Mouse (Mus musculus): ENCODE results near the gene Ptpn7. TPM values are rescaled to one million over a fixed set of nuclear protein-coding genes. Genes with fewer than 3 reads are reported as not detected.

Ptpn7 gene
- total and polyA plus RNA-seq, 2 experiments from 2014 or later, result 0.30 to 3.9 TPM

DNA sequence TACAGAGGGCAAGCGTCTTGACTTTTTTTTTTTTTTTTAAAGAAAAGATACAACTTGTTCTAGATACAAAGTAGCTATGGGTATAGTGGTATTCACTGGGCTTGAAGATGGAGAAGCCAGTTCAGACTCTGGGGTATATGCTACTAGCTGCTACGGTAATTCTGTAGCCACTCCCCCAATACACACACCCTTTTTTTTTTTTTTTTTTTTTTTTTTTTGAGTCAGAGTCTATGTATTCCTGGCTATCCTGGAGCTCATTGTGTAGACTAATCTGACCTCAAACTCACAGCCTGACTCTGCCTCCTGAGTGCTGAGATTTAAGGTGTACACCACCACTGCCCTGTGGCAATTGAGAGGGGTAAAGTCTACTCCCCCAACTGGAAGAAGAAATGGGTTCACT is 10.0 kb downstream of the Ptpn7 start:
- peaks cover 4% of the 10 kb centered on the region; the same call in 1 of the 2 replicates for H3K4me1 ChIP-seq (ENCODE audit: control insufficient read depth, insufficient read depth)
- no peak overlapping the region for H3K4me3 ChIP-seq (ENCODE audit: low read depth, low read length)
- no peaks in the 10 kb centered on the region for H3K36me3 ChIP-seq (replicated peaks; ENCODE audit: control insufficient read depth, insufficient read depth, low read length)
- DNase-seq (ENCODE audit: low spot score), result no peak
- H3K4me2 ChIP-seq (ENCODE audit: low read depth, low read length), result no peak overlapping the region
- no peak overlapping the region for H3K27ac ChIP-seq (ENCODE audit: low read depth)
- no peak for ATAC-seq (ENCODE audit: insufficient read depth, low read depth)
- WGBS, result 73% methylated on average over 2 of the region's 2 CpGs
- H3K9me3 ChIP-seq (replicated peaks; ENCODE audit: control insufficient read depth, low read length), result no peaks in the 10 kb centered on the region
- no peak overlapping the region for H3K9ac ChIP-seq (replicated peaks; ENCODE audit: low read depth, low read length)
- peaks cover 40% of the 10 kb centered on the region for H3K27me3 ChIP-seq (ENCODE audit: control insufficient read depth, insufficient read depth, low read length)
- TF ChIP-seq CTCF (IDR thresholded peaks at IDR 0.05; ENCODE audit: low read depth) (no peak), EP300 (IDR thresholded peaks at IDR 0.05; ENCODE audit: low read depth) (no peak)

DNA sequence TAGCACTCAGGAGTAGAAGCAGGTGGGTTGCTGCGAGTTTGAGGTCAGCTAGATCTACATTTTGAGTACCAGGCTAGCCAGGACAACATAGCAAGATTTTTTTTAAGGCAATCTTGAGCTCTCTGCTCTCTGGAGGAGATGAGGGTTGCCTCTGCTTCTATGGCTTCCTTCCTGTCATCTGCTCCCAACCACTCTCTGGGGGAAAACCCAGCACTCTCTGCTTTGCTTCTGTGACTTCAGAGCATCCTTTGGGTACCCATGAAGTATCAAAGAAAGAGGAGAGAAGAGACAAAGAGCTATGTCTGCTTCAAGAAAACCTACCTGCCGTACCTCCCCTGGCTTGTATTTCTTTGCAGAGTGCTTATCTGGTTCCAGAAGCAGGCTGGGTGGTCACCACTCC is 11.4 kb downstream of the Ptpn7 start:
- Histone ChIP-seq H3K36me3 (replicated peaks; ENCODE audit: control insufficient read depth, insufficient read depth, low read length) (no peaks in the 10 kb centered on the region), H3K9me3 (replicated peaks; ENCODE audit: control insufficient read depth, low read length) (no peaks in the 10 kb centered on the region), H3K27me3 (ENCODE audit: control insufficient read depth, insufficient read depth, low read length) (peaks cover 40% of the 10 kb centered on the region), H3K4me2 (ENCODE audit: low read depth, low read length) (no peak overlapping the region), H3K4me1 (ENCODE audit: control insufficient read depth, insufficient read depth) (peaks cover 13% of the 10 kb centered on the region; the same call in 1 of the 2 replicates), H3K27ac (ENCODE audit: low read depth) (no peak overlapping the region), H3K9ac (replicated peaks; ENCODE audit: low read depth, low read length) (no peak overlapping the region), H3K4me3 (ENCODE audit: low read depth, low read length) (no peak overlapping the region)
- TF ChIP-seq CTCF (IDR thresholded peaks at IDR 0.05; ENCODE audit: low read depth), result no peak
- no peak for TF ChIP-seq EP300 (IDR thresholded peaks at IDR 0.05; ENCODE audit: low read depth)
- DNase-seq (ENCODE audit: low spot score) (no peak), ATAC-seq (ENCODE audit: insufficient read depth, low read depth) (no peak)
- WGBS, result 82% methylated on average over 2 of the region's 2 CpGs

GRCm38 (mm10) chr1:135146077-135146945 is 13.8 kb downstream of the Ptpn7 start, which contains the start of gene Arl8a:
TSS of gene Arl8a (plus strand) at chr1:135146824.
- H3K27ac ChIP-seq (ENCODE audit: low read depth), result peak within 1 kb of the TSS; percentile 91
- H3K36me3 ChIP-seq (replicated peaks; ENCODE audit: control insufficient read depth, insufficient read depth, low read length), result peaks cover 4% of the 10 kb centered on the region
- no peaks in the 10 kb centered on the region for H3K9me3 ChIP-seq (replicated peaks; ENCODE audit: control insufficient read depth, low read length)
- DNase-seq (ENCODE audit: low spot score) (peak; percentile 67), ATAC-seq (ENCODE audit: insufficient read depth, low read depth) (peak; percentile 83)
- TF ChIP-seq EP300 (IDR thresholded peaks at IDR 0.05; ENCODE audit: low read depth) (no peak), CTCF (IDR thresholded peaks at IDR 0.05; ENCODE audit: low read depth) (no peak)
- peak within 1 kb of the TSS; percentile 81 for H3K4me3 ChIP-seq (ENCODE audit: low read depth, low read length)
- H3K27me3 ChIP-seq (ENCODE audit: control insufficient read depth, insufficient read depth, low read length), result peaks cover 40% of the 10 kb centered on the region
- H3K4me1 ChIP-seq (ENCODE audit: control insufficient read depth, insufficient read depth), result peaks cover 13% of the 10 kb centered on the region; the same call in 1 of the 2 replicates
- H3K9ac ChIP-seq (replicated peaks; ENCODE audit: low read depth, low read length), result peak within 1 kb of the TSS; percentile 89
- H3K4me2 ChIP-seq (ENCODE audit: low read depth, low read length), result peak within 1 kb of the TSS; percentile 91
- WGBS, result 1% methylated on average over 77 of the region's 78 CpGs

DNA sequence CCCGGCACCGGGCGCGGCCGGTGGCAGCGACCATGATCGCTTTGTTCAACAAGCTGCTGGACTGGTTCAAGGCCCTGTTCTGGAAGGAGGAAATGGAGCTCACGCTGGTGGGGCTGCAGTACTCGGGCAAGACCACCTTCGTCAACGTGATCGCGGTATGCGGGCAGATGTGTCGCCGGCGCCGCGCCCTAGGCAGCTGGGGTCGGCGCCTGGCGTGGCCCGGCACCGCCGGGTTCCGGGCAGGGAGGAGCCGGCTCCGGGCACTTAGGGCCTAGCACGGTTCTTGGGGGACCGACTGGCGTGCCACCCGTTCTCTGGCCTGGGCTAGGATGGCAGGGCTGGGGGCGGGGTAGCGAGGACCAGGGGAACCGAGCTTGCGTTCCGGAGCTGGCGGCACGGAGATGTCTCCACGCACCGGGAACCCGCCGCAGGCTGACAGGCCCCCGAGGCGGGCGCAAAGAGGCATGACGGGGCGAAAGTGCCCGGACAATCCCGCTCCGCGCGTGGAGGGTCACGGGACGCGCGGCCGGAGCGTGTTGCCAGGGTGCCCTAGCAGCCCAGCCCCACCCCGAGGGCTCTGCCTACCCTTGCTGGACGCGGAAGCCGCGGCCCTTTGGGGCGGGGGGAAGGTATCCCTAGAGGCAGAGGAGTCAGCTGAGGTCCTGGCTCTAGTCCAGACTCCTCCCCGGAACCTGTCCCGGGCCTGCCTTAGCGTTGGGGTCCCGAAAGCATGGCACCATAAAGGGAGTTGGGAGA is 14.6 kb downstream of the Ptpn7 start:
- H3K4me2 ChIP-seq (ENCODE audit: low read depth, low read length), result peak overlapping the region; percentile 91
- DNase-seq (ENCODE audit: low spot score), result peak; percentile 64
- WGBS, result under 1% methylated on average over 69 of the region's 69 CpGs
- ATAC-seq (ENCODE audit: insufficient read depth, low read depth), result peak; percentile 74
- peak overlapping the region; percentile 89 for H3K9ac ChIP-seq (replicated peaks; ENCODE audit: low read depth, low read length)
- peak overlapping the region; percentile 81 for H3K4me3 ChIP-seq (ENCODE audit: low read depth, low read length)
- no peak for TF ChIP-seq EP300 (IDR thresholded peaks at IDR 0.05; ENCODE audit: low read depth)
- no peak for TF ChIP-seq CTCF (IDR thresholded peaks at IDR 0.05; ENCODE audit: low read depth)
- H3K36me3 ChIP-seq (replicated peaks; ENCODE audit: control insufficient read depth, insufficient read depth, low read length), result peaks cover 5% of the 10 kb centered on the region
- no peaks in the 10 kb centered on the region for H3K9me3 ChIP-seq (replicated peaks; ENCODE audit: control insufficient read depth, low read length)
- peaks cover 40% of the 10 kb centered on the region for H3K27me3 ChIP-seq (ENCODE audit: control insufficient read depth, insufficient read depth, low read length)
- H3K27ac ChIP-seq (ENCODE audit: low read depth), result peak overlapping the region; percentile 91
- peaks cover 13% of the 10 kb centered on the region; the same call in 1 of the 2 replicates for H3K4me1 ChIP-seq (ENCODE audit: control insufficient read depth, insufficient read depth)

- peak overlapping the region; percentile 91; the same call in 1 of the 2 replicates for H3K27ac ChIP-seq (ENCODE audit: low read depth)
- 0 out of 2 replicates have a peak, but pooled peaks have one; percentile 1 for ATAC-seq (ENCODE audit: insufficient read depth, low read depth)
Observed at GRCm38 (mm10) chr1:135147702-135148058, 15.2 kb downstream of the Ptpn7 start.

More at GRCm38 (mm10) chr1:135147702-135148058, 15.2 kb downstream of the Ptpn7 start:
- peaks cover 43% of the 10 kb centered on the region for H3K27me3 ChIP-seq (ENCODE audit: control insufficient read depth, insufficient read depth, low read length)
- H3K4me3 ChIP-seq (ENCODE audit: low read depth, low read length), result peak overlapping the region; percentile 81
- 20% methylated on average over 7 of the region's 7 CpGs for WGBS
- DNase-seq (ENCODE audit: low spot score), result no peak
- peak overlapping the region; percentile 89 for H3K9ac ChIP-seq (replicated peaks; ENCODE audit: low read depth, low read length)
- TF ChIP-seq CTCF (IDR thresholded peaks at IDR 0.05; ENCODE audit: low read depth) (no peak), EP300 (IDR thresholded peaks at IDR 0.05; ENCODE audit: low read depth) (no peak)
- H3K4me2 ChIP-seq (ENCODE audit: low read depth, low read length), result peak overlapping the region; percentile 91
- H3K36me3 ChIP-seq (replicated peaks; ENCODE audit: control insufficient read depth, insufficient read depth, low read length), result peaks cover 10% of the 10 kb centered on the region
- peaks cover 13% of the 10 kb centered on the region; the same call in 1 of the 2 replicates for H3K4me1 ChIP-seq (ENCODE audit: control insufficient read depth, insufficient read depth)
- no peaks in the 10 kb centered on the region for H3K9me3 ChIP-seq (replicated peaks; ENCODE audit: control insufficient read depth, low read length)
